In genomic region chr7:142675644-142676043, GRCm38 (mm10) we compare ENCODE assay signal across 10 mouse cellular contexts. TPM values are rescaled to one million over a fixed set of nuclear protein-coding genes. Genes with fewer than 3 reads are reported as not detected.
A peak's percentile ranks its signal among the peaks of the same experiment; 100 is the strongest.
DNase-seq lines count a peak whose midpoint lies in the region; ATAC-seq and TF ChIP-seq lines count a peak whose summit lies in the region.
"Had no signal": no experiment of that assay in that cellular context is flagged by ENCODE, and none has a peak within 500 bp of the region (broad histone marks: within the 10 kb centered on the region; RNA-seq: fewer than 3 reads in every experiment).

No protein-coding gene starts in this region.

- H3K36me3 ChIP-seq in heart, adult 2 months (ENCODE audit: control insufficient read depth, insufficient read depth, low read length) = no peaks in the 10 kb centered on the region
- no peaks in the 10 kb centered on the region for H3K36me3 ChIP-seq in lung, postnatal 0 days (ENCODE audit: insufficient read depth, low read length)

- no peak overlapping the region for H3K4me3 ChIP-seq in cerebellum, adult 2 months (replicated peaks; ENCODE audit: insufficient read depth, low read depth, low read length)
- H3K4me3 ChIP-seq in heart, adult 2 months = no peak overlapping the region
- no peak overlapping the region for H3K4me3 ChIP-seq in lung, postnatal 0 days (ENCODE audit: low read depth, low read length)
- H3K4me3 ChIP-seq: heart, embryonic 13.5 days had no signal

- H3K27me3 ChIP-seq in cerebellum, adult 2 months (ENCODE audit: control insufficient read depth, insufficient read depth, low read length) = no peaks in the 10 kb centered on the region
- H3K27me3 ChIP-seq in heart, adult 2 months (ENCODE audit: control insufficient read depth, insufficient read depth, low read length) = no peaks in the 10 kb centered on the region
- no peaks in the 10 kb centered on the region for H3K27me3 ChIP-seq in lung, postnatal 0 days (replicated peaks; ENCODE audit: insufficient read depth, low read length)
- H3K27me3 ChIP-seq: heart, embryonic 13.5 days had no signal

- H3K9ac ChIP-seq in heart, adult 2 months (ENCODE audit: low read depth, low read length) = no peak overlapping the region
- no peak overlapping the region for H3K9ac ChIP-seq in lung, postnatal 0 days (replicated peaks; ENCODE audit: low read depth)
- H3K9ac ChIP-seq: heart, embryonic 13.5 days had no signal

- 14% methylated on average over 3 of the region's 3 CpGs for WGBS in cerebellum, adult 2 months
- WGBS in heart, adult 2 months = 3% methylated on average over 3 of the region's 3 CpGs
- WGBS in lung, postnatal 0 days = 5% methylated on average over 3 of the region's 3 CpGs

- no peak for TF ChIP-seq POLR2A in cerebellum, adult 2 months (IDR thresholded peaks at IDR 0.05; ENCODE audit: borderline replicate concordance, insufficient read depth, low read length)
- no peak for TF ChIP-seq POLR2A in heart, adult 2 months (IDR thresholded peaks at IDR 0.05; ENCODE audit: insufficient read depth, low read depth, low read length)

- H3K27ac ChIP-seq in cerebellum, adult 2 months (ENCODE audit: insufficient read depth, low read length) = no peak overlapping the region
- H3K27ac ChIP-seq in heart, adult 2 months = no peak overlapping the region
- no peak overlapping the region for H3K27ac ChIP-seq in lung, postnatal 0 days (ENCODE audit: low read length)
- H3K27ac ChIP-seq: heart, embryonic 13.5 days had no signal

- H3K79me2 ChIP-seq in heart, adult 2 months (replicated peaks; ENCODE audit: control insufficient read depth, insufficient read depth, low read length) = no peaks in the 10 kb centered on the region

- peak; percentile 56; the same call in 1 of the 2 replicates for TF ChIP-seq CTCF in cerebellum, adult 2 months (IDR thresholded peaks at IDR 0.05; ENCODE audit: borderline replicate concordance, insufficient read depth, low read depth, low read length)
- TF ChIP-seq CTCF in heart, adult 2 months (IDR thresholded peaks at IDR 0.05) = peak; percentile 73
- peak; percentile 77 for TF ChIP-seq CTCF in lung, postnatal 0 days (IDR thresholded peaks at IDR 0.05)

- DNase-seq in cerebellum, adult 18-20 months = peak; percentile 54 to 59
- DNase-seq in A20 (ENCODE audit: low read depth, low spot score) = peak; percentile 64
- DNase-seq in cerebellum, adult 2 months = peak; percentile 47 to 53
- DNase-seq in heart, adult 2 months = no peak
- DNase-seq in layer of hippocampus, adult 11-12 months (ENCODE audit: low spot score) = peak; percentile 74
- peak; percentile 85 for DNase-seq in lung, postnatal 0 days (ENCODE audit: low spot score)
- DNase-seq in yolk sac, embryonic 10.5 days (ENCODE audit: low spot score) = peak; percentile 46

- intact Hi-C loops in heart, adult 2 months (cut with DNase I) = loop anchor here (5.0 kb wide), 3 partner anchors 138 to 358 kb away; partner anchors contain the start of gene Syt8

- no peaks in the 10 kb centered on the region for H3K9me3 ChIP-seq in lung, postnatal 0 days (ENCODE audit: low read length)

- no peak for ATAC-seq in cerebellum, adult (ENCODE audit: insufficient number of reproducible peaks, low FRiP score, low TSS enrichment)
- peak; percentile 49; the same call in 1 of the 2 replicates for ATAC-seq in lung, postnatal 0 days

- no peak for TF ChIP-seq EP300 in heart, adult 2 months (IDR thresholded peaks at IDR 0.05; ENCODE audit: insufficient read depth, low read depth, low read length)
- no peak for TF ChIP-seq EP300 in lung, postnatal 0 days (IDR thresholded peaks at IDR 0.05)

- no peak overlapping the region for H3K4me2 ChIP-seq in lung, postnatal 0 days (replicated peaks; ENCODE audit: low read depth, low read length)
- H3K4me2 ChIP-seq: heart, embryonic 13.5 days had no signal

- peaks cover 8% of the 10 kb centered on the region for H3K4me1 ChIP-seq in cerebellum, adult 2 months (ENCODE audit: control insufficient read depth, insufficient read depth, low read length)
- H3K4me1 ChIP-seq in heart, adult 2 months (ENCODE audit: control insufficient read depth, insufficient read depth, low read length) = no peaks in the 10 kb centered on the region
- no peaks in the 10 kb centered on the region for H3K4me1 ChIP-seq in lung, postnatal 0 days (ENCODE audit: insufficient read depth, low read depth, low read length)

RNA-seq across cellular contexts. Expression of gene Gm49394, which starts 5.9 kb away (rescaled TPM):
- 0.02 TPM in 1 of 2 replicates, not detected in the other for polyA plus RNA-seq in cerebellum, adult 2 months (2012; rRNA removed)
- not detected for total RNA-seq in heart, adult 2 months (2021)
- not detected in 2 replicates for polyA plus RNA-seq in heart, adult 2 months (2012; rRNA removed)
- polyA plus RNA-seq in lung, postnatal 0 days (2015; fragmentation: Nextera tagmentation; extraction: Ambion mirVana) = not detected in 2 replicates
- polyA plus RNA-seq: neural tube, embryonic 14.5 days had no signal

RNA-seq across cellular contexts. Expression of gene Igf2, which starts 9.0 kb away (rescaled TPM):
- 67.2 and 99.9 TPM in 2 replicates for polyA plus RNA-seq in cerebellum, adult 2 months (2012; rRNA removed)
- 10 to 100 TPM; 60.0 to 75.2 TPM for total RNA-seq in heart, adult 2 months (2021)
- 64.5 and 80.0 TPM in 2 replicates for polyA plus RNA-seq in heart, adult 2 months (2012; rRNA removed)
- 131 and 135 TPM in 2 replicates for polyA plus RNA-seq in lung, postnatal 0 days (2015; fragmentation: Nextera tagmentation; extraction: Ambion mirVana)

Comparison
In these comparisons a context has a peak if more than half of its experiments do, and no peak if none do; other contexts are left out.
1. DNase-seq: peak in cerebellum, adult 18-20 months (2 of 2), A20 (single experiment), cerebellum, adult 2 months (2 of 2), layer of hippocampus, adult 11-12 months (single experiment), lung, postnatal 0 days (single experiment) and yolk sac, embryonic 10.5 days (single experiment); none in heart, adult 2 months (0 of 2).
2. Peak in every context shown above with its lines, with median percentiles within 50 percentile points of each other: CTCF ChIP-seq.